Mouse (Mus musculus): Measurements from ENCODE around the gene Gpr62.
A peak's percentile ranks its signal among the peaks of the same experiment; 100 is the strongest.
"Not testable (repeated sequence)": the region's sequence is repeated elsewhere in the genome, so short reads cannot be mapped to it uniquely, and the experiment has no call there.

The Gpr62 gene

DNA sequence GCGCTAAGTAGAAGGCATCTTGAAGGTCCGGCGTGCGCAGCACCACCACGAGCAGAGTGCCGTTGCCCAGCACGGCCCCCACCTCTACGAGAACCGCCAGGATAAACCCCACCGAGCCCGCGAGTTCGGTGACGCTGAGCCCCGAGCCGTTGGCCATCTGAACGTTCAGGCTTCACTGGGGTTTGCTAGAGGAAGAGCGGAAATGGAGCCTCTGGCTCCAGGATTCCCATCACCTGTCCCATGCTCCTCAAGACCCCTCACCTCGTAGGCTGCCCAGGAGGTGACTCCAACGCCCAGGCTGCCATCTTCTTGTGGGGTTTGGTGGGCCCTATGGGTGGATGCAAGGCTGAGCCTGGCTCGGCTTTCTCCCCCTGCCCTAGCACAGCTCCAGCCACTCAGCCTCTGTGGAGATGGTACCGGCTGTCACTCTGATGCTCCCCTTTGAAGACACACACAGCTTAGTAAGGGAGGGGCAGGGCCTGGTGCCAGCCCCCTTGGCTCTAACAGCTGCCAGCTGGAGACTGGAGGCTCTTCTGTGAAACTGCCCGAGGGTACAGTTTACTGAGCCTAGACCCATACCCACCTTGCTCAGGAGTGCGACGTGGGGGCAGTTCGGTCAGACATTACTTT lies at the start of gene Gpr62:
Gene Gpr62, minus strand, starts transcription at position 368 of the 630 bp plus-strand sequence.
- DNase-seq (ENCODE audit: low spot score) = no peak

DNA sequence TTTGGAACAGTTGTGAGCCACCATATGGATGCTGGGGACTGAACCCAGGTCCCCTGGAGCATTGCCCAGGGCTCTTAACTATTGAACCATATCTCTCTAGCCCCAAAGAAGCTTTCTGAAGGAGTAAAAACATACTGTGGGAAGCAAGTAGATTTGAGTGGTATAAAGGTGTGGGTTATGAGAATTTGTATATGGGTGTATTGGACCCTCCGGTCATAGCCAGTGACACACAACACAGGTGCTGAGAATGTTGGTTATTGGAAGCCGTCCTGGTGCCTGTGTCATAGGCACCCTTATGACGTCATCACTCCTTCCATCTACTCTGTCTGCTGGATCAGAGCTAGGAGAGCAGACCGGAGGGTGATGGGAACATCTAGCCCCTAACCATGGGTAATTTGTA lies 48.5 kb upstream of the Gpr62 start, which contains the start of gene Iqcf5:
Gene Iqcf5, plus strand, starts transcription at position 301 of the 400 bp plus-strand sequence.
- DNase-seq (ENCODE audit: low spot score) = no peak

DNA sequence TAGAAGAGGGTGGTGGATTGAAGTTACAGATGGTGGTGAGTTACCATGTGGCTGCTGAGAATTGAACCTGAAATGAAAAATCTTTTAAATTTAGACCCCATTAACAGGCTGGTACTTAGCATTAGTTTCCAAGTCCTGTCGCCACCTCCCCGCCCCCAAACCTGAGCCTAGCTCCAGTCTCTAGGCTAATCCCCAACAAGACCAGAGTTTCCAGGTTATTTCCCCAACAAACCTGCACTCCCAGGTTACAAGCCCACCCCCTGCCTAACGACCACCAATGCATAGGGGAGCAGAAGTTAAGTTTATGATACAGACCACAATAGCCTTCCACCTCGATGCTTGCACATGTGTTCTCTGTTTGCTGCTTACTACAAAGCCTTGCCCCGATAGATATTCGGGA lies 47.8 kb upstream of the Gpr62 start:
- DNase-seq (ENCODE audit: low spot score) = no peak

DNA sequence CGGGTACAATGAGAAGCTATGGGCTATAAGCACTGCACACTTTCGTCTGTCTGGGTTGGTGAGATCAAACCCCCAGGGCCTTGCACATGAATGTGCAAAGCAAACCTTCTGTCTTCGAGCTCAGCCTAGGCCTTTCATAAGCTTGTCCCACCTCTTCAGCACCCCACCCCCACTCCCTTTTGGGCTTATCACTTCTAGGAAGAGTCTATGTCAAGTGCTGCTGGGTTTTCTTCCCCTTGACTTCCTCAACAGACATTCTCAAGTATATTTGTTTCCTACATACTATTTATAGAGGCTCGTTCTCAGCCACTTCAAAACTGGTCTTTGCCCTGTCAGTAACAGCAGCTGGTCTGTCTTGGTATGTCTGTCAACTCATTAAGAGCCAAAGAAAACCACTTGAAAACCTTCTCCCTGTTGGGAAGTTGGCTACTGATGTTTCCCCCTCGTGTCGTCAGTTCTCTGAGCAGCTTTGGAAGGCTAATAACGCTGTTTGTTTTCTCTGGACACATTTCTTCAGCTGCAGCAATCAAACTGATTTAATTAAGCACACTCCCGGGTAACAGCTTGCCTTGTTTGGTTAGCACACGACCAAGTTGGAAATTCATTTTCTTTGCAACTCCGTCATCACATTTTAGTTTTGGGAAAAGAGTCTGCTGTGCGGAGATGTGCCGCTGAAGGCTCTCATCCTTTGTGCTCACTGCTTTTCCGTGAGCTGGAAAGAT lies 47.2 kb upstream of the Gpr62 start:
- DNase-seq (ENCODE audit: low spot score) = no peak

DNA sequence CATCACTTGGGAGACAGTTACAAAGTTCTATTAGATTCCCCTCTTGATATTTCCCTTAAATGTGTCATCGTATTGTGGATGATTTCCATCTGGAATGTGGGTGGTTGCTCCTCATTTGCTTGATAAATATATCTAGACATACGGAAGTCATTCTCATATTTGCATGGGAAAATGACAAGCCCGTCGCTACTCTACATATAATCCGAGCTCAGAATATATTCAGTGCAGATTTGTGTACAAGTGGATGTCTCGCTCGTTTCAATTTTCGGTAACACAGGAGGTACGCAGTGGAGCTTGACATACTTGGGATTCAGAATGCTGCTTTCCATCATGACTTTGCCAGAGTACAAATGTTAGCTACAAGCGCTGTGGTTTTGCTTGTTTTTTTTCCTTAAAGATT lies 43.6 kb upstream of the Gpr62 start:
- no peak for DNase-seq (ENCODE audit: low spot score)

DNA sequence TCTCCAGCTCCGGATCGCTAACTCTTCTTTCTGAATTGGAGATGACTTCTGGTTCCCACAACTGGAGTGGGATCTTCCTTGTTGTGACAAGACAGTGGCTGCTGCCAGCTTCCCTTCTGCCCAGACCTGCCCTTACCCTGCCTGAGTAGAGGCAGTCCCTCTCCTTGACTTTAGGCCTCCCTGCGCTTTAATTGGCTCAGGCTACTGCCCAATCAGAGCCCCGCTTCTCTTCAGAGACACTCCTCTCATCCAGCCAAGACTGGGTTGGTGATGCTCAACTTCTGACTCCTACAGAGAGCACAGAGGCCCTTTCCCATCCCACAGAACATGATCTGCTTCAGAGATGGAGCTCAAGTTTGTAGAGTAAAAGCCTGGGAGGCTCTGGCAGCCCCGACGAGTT lies 38.5 kb upstream of the Gpr62 start:
- no peak for DNase-seq (ENCODE audit: low spot score)

DNA sequence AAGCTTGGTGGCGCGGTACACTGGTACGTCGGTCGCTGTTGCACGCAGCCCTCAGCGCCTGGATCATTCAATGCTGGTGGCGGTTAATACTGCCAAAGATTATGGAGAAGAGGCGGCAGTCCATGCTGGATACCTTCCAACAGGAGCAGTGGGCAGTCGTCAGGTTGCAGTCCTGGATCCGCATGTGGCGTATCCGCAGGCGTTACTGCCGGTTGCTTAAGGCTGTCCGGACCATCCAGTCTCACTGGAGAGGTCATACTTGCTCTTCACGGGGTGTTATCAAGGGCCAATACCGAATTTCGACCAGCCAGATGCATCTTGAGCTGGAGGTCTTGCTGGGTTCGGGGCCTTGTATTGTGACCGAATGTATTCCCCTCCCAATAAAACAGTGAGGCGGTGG lies 36.1 kb upstream of the Gpr62 start:
- no peak for DNase-seq (ENCODE audit: low spot score)

DNA sequence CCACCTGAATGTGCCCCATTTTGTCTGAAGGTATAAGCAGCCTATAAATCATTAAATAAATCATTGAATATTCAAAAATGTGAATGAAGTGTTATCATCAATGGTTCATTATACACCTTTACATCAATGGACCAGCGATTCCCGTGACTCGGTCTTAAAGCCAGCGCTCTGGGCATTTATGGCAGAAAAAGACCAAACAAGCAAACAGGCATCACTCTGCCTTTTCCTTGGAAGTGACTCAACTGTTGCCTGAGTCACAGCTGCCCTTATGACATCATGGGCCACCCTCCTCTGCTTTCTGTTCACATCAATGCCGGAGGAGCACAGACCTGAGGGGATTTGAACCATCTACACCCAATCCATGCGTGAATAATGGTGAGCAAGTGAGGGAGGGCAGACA lies 33.9 kb upstream of the Gpr62 start, which contains the start of gene Iqcf1:
Gene Iqcf1, plus strand, starts transcription at position 301 of the 400 bp plus-strand sequence.
- no peak for DNase-seq (ENCODE audit: low spot score)

DNA sequence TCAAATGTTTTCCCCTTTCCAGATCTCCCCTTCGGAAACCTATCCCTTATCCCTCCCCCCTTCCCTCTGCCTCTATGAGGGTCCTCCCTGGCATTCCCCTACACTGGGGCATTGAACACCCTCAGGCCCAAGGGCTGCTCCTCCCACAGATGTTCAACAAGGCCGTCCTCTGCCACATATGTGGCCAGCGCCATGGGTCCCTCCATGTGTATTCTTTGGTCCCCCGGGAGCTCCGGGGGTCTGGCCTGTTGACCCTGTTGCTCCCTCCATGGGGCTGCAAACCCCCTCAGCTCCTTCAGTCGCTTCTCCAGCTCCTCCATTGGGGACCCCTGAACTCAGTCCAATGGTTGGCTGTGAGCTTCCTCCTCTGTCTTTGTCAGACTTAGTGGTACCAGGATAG lies 21.9 kb upstream of the Gpr62 start:
- not testable (repeated sequence) for DNase-seq (ENCODE audit: low spot score)

DNA sequence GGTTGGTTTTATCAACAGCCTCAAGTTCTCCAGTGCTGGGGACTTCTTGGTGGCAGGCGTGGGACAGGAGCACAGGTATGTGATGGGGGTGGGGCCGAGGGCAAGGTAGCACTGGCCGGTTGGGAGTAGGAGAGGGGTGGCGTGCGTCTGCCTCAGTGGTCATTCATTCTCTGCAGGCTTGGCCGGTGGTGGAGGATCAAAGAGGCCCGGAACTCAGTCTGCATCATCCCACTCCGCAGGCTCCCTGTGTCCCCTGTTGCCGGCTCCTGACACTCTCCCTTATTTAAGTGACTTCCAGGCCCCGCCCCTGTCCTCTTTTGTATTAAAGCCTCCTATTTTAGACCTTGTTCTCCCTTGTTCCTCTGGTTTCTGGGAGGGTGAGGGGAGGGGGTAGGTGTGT lies 19.3 kb upstream of the Gpr62 start:
- DNase-seq (ENCODE audit: low spot score) = no peak

DNA sequence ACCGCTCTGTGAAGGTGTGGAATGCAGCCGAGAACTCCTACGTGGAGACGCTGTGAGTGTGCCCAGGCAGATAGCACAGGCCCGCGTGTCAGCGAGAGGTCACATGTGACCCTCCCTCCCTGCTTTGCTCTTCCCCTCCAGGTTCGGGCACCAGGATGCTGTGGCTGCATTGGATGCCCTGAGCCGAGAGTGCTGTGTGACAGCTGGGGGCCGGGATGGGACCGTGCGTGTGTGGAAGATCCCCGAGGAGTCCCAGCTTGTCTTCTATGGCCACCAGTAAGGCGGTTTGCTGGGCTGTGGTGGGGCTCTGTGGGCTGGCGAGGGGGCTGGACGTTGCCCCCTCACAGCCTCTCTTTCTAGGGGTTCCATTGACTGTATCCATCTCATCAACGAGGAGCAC lies 17.9 kb upstream of the Gpr62 start:
- no peak for DNase-seq (ENCODE audit: low spot score)

DNA sequence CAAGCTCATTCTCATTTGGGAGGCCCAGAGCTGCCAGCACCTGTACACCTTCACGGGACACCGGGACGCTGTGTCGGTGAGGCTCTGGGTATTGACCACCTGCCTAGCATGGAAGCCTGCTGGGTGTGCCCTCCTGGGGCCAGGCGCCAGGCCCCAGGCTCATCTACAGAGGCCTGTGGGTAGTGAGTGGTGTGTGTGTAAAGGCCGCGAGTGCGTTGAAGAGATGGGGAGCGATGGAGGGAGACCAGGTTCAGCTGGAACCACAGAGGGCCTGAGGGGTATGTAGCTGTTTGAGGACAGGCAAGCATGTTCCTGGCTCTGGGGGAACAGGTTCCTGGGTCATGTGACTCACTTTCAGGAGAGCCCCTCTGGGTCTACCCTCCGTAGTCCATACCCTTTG lies 17.4 kb upstream of the Gpr62 start:
- DNase-seq (ENCODE audit: low spot score) = no peak

DNA sequence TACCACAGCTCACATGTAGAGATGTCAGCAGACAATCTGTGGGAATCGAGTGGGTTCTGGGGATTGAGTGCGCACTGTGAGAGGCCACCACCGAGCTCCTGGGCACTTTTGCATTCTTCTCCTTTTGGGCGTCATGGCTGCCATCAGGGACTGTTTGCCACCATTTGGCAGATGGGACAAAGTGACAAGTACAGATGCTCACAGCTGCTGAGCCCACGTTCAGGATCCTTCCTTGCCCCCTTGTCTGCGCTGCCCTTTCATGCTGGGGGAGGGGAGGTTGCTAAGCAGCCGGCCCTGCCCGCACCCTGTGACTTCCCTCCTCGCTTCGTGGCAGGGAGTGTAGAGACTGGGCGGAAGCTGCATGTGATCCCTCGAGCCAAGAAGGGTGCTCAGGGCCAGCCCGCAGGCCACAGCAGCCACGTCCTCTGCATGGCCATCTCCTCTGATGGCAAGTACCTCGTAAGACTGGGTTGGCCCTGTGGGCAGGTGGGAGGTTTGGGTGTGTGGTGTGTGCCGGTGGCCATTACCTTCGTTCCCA lies 16.9 kb upstream of the Gpr62 start:
- no peak for DNase-seq (ENCODE audit: low spot score)

DNA sequence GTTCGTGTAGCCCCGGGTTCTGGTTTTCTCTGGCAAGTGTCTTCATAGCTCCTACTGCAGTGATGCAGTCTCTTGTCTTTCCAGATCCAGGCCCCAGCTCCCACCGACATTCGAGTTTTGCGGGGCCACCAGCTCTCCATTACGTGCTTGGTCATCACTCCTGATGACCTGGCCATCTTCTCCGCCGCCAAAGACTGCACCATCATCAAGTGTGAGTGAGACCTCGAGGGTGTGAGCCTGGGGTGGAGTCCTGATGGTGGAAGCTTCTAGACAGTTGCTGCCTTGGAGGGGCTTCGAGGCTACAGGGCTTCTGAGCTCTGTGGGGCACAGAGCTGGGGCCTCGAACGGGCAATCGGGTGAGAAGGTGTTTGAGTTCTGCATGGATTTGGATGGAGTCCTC lies 15.9 kb upstream of the Gpr62 start:
- no peak for DNase-seq (ENCODE audit: low spot score)

DNA sequence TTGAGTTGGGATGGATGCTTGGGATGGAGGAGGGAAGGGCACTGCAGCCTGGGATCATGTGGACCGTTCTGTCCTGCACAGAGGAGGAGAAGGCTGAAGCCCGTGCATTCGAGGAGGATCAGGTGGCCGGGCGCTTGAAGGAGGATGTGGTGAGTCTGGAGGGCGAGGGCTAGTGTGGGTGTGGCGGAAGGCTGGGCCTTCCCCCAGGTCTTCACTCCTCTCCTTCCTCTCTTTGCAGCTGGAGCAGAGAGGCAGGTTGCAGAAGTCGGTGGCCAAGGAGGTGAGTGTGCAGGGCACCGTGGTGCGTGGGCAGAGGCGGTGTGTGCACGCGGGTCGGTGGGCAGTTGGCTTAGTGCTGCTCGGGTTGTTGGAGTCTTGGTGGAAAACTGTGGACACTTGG lies 15.3 kb upstream of the Gpr62 start:
- DNase-seq (ENCODE audit: low spot score) = no peak

DNA sequence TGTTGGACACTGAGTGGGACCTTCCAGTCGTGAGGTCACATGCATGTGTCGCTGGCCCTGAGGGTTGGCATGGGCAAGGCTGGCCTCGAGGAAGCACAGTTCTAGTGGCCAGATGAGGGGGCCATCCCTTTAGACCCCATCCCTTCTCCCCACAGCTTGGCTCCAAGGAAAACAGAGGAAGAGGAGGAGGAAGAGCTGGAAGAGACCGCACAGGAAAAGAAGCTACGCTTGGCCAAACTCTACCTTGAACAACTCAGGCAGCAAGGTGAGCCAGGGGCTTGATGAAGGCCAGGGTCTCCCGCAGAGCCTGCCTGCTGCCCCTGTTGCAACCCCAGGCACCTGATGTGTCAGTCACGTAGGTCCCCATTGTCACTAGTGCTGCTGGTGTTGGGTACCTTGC lies 14.8 kb upstream of the Gpr62 start:
- DNase-seq (ENCODE audit: low spot score) = no peak

DNA sequence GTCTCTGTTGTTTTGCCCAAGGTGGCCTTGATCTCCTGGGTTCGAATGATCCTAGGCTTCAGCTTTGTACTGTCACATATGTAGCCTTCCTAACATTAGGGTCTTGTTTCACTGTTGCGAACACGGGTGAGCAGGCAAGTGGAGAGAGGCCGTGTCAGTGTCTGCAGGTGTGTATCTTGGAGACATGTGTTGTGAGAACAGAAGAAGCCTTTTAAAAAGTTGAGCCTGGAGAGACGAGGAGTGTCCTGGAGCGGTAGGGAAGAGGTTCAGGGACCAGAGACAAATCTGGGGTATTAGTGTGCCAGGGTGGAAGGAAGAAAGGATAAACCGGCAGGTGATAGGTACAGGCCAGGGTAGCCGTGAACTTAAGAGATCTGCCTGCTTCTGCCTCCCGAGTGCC lies 12.4 kb upstream of the Gpr62 start:
- DNase-seq (ENCODE audit: low spot score) = no peak

DNA sequence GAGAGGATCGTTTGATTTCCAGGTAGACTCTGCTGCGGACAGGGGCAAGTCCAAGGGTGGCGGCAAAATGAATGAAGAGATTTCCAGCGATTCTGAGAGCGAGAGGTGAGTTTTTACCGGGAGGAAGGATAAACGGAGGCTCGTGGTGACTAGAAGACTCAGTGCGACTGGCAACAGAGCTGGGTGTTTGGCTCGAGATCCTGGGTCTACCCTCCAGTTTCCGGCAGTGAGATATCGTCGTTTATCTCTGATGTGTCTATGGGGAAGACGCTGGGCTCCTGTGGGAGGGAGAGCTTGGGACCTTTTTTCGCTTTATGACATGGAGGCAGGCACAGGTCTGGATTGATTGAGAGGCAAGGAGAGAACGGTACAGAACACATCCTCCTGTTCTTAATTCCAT lies 11.9 kb upstream of the Gpr62 start:
- DNase-seq (ENCODE audit: low spot score) = no peak

DNA sequence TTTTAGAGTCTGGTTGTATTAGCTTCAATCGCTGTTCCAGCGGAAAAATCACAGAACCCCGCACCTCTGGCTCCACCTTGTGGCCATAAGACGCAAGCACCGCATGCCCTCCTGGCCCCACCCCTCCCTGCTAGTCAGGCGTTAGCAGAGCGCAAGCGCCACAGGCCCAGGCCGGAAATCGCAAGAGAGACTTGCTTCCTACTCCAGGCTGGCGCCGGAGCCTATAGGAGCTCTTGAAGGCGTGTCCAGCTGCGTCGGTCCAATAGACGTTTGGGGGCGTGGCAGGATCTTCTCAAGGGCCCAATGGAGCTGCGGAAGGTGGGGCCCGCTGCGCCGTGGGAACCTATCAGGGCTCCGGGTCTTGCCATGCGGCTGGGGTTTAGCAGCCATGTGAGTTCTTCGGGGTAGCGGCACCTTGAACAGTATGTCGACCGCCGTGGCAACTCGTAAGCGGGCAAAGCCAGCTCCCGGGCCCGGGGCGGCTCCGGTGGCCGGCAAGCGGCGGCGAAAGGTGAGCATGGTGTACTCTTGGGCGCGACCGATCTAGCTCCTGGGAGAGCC lies 11.3 kb upstream of the Gpr62 start, which contains the start of gene Parp3:
Gene Parp3, minus strand, starts transcription at position 26 of the 561 bp plus-strand sequence.
- peak; percentile 100 for DNase-seq (ENCODE audit: low spot score)

DNA sequence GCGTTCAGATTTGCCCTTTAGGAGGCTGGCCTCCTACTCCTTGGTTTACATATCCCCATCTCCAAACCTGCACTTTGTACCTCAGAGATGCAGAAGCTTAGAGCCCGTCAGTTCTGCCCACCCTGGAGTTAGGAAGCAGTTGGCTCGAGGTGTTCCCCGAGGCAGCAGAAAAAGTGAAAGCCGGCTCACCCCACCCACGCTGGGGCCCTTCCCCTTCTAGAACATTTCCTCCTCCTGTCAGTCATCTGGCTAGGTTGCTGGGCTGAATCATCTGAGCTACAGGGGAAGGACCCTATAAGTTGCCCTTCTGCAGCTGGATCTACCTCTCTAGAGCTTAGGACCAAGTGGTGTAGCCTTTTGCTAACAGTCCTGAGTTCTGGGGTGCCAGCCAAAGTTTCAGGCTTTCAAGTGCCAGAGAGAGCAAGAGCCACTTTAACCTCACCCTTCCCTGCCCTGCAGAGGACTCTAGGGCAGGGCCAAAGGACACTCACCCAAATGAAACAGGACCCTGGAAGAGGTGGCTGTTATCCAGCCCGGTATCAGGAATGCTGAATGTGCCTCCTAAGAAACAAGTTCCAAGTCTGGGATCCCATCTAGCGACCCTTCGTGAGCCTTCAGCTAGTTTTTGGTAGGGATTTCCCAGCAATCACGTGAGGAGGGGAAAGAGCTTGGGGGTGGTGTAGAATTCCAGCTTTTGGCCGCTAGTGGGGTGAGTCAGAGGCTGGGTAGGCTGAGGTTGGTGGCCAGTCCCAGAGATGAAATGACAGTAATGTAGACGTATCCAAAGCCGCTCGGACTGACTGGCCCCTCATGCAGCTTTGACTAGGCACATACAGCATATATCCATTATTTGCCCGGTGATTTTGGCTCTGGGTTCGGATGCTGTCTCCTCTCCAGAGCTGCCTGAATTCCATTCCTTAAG lies 10.5 kb upstream of the Gpr62 start:
- no peak for DNase-seq (ENCODE audit: low spot score)

DNA sequence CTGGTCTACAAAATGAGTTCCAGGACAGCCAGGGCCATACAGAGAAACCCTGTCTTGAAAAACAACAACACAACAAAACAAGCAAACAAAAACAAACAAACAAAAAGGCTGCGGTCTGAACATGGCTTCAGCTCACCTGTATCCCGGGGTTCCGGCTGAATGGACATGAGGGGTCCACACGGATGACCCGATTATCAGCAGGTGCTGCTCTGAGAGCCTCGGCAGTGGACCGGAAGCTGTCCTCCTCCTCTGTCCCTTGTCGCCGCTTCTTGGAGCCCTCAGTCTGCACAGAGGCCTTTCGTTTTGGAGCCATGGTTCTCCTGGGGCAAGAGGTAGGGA lies 9.9 kb upstream of the Gpr62 start, which contains the start of gene Rrp9:
Gene Rrp9, plus strand, starts transcription at position 301 of the 339 bp plus-strand sequence.
- DNase-seq (ENCODE audit: low spot score) = no peak

DNA sequence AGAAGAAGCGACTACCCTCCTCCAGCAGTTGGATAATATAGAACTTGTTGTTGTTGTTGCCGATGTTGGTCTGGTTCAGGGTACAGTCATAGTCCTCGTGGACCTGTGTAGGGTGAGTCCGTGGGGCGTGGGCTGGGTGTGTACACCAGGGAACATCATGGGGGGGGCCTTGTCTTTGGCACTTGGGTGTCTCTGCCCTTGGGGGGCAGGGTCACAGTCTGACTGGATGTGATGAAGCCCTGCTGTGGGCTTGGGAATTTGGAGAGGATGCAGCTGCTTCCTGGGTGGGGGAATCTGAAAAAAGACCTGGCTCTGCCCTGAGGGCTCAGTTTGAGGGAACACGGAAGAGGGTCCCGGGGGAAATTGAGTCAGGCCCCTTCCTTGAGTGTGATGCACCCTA lies 9.3 kb upstream of the Gpr62 start:
- DNase-seq (ENCODE audit: low spot score) = no peak
